Mouse (Mus musculus) bone marrow, adult 2 months (tissue): Measurements from ENCODE around the gene Pou3f3.

Source experiments
- CTCF ChIP-seq: fragments of 200-500 bp; IDR thresholded peaks from 2 replicates; pipeline ENCODE4 v1.5.1; 2011; ENCODE audit warnings: low read length, control low read depth; ENCODE audit not compliant: control insufficient read depth, insufficient read depth
- POLR2A ChIP-seq: fragments of 200-500 bp; IDR thresholded peaks from 2 replicates; pipeline ENCODE4 v1.6.1; 2011; ENCODE audit warnings: low read depth, mild to moderate bottlenecking, control low read depth, low read length, borderline replicate concordance; ENCODE audit not compliant: control insufficient read depth

DNA sequence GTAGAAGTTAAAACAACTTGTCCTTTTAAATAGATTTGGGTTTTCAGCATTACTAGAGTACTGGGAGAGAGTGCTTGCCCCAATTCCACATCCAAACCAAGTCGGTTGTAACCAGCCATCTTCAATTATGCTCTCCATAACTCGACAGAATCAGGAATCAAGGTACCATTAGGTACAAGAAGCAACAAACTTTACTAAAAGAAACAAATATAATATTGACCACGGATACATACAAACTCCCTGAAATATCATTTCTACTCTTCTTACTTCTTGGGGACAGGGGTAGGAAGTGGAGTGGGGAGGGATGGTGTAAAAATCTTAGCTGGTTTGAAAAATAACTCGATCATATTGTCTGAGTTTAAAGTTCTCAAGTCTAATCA, 16.7 kb downstream of the Pou3f3 start:
- no peak for TF ChIP-seq CTCF
- no peak for TF ChIP-seq POLR2A
